Comparison of ENCODE assay signal across 16 mouse cellular contexts in genomic region chr15:22733039-22733438, GRCm38 (mm10).
"Had no signal": no experiment of that assay in that cellular context is flagged by ENCODE, and none has a peak within 500 bp of the region (broad histone marks: within the 10 kb centered on the region; RNA-seq: fewer than 3 reads in every experiment).

No protein-coding gene starts in this region.

- H3K36me3 ChIP-seq: kidney, embryonic 15.5 days; limb, embryonic 12.5 days; limb, embryonic 15.5 days; midbrain, embryonic 10.5 days; midbrain, embryonic 13.5 days had no signal

- H3K4me3 ChIP-seq: kidney, embryonic 15.5 days; limb, embryonic 12.5 days; limb, embryonic 15.5 days; megakaryocyte, embryonic 14.5 days; midbrain, embryonic 10.5 days; midbrain, embryonic 13.5 days had no signal

- DNase-seq: kidney, adult 8-10 months; kidney, postnatal 10 days; kidney, postnatal 36 days; left cerebral cortex, postnatal 4 days; liver, postnatal 0 days; lung, embryonic 14.5 days; lung, postnatal 36 days; thymus, adult 18-20 months; thymus, postnatal 4 days had no signal

- H3K4me2 ChIP-seq: kidney, embryonic 15.5 days; limb, embryonic 12.5 days; limb, embryonic 15.5 days; liver, embryonic 11.5 days; lung, embryonic 14.5 days; midbrain, embryonic 13.5 days had no signal

- H3K27me3 ChIP-seq: kidney, embryonic 15.5 days; limb, embryonic 12.5 days; limb, embryonic 15.5 days; megakaryocyte, embryonic 14.5 days; midbrain, embryonic 13.5 days had no signal
